Mouse (Mus musculus) embryonic fibroblast, embryonic 13.5 days (primary cell): ENCODE results near the gene C130050O18Rik.

Experiments used
- CTCF ChIP-seq: IDR thresholded peaks from 2 replicates; pipeline ENCODE4 v1.5.1; 2011; ENCODE audit warnings: mild to moderate bottlenecking, control low read depth, low read length, moderate library complexity, borderline replicate concordance; ENCODE audit not compliant: insufficient read depth
- POLR2A ChIP-seq: IDR thresholded peaks from 2 replicates; pipeline ENCODE4 v1.6.1; 2011; ENCODE audit warnings: low read depth, mild to moderate bottlenecking, control low read depth, low read length, moderate library complexity

DNA sequence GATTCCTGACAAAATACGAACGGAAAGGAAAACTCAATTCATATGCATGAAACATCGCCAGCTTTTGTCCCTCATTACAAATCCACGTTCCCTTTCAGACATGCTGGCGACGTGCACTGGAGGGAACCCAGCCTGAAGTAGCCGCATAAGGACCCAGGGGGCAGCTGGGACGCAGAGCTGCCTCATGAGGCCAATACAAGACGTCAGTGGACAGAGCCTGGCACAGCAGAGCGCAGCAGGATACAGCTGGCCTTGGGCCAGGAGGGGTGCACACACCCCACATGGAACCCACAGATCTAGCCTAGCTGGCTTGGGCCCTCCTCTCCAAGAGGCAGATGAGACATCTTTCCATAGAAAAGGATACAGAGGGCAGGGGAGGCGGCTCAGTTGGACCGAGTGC, 33.4 kb downstream of the C130050O18Rik start:
- TF ChIP-seq POLR2A: no peak
- TF ChIP-seq CTCF: no peak
